Mouse (Mus musculus): ENCODE measurements at regions not wholly inside any gene's neighbourhood (a gene's known extent, or its start where the extent isn't known, plus 50 kb on each side); places are given as distances from the start of the nearest gene placed in this dataset.

DNA sequence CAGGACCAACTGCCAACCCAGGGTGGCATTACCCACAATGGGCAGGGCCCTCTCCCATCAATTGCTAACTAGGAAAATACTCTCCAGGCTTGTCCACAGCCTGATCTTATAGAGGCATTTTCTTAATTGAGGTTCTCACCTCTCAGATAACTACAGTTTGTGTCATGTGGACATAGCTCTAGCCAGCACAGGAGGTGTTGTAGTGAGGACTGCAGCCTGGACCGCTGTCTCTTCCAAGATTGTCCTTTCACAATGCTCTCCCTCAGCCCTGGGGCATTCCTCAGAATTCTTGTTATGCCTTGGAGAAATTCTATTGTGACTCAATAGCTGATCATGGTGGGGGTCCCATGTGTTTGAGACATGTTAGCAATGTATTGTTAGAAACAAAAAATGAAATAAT is 196.1 kb downstream of the Ktn1 start:
- TF ChIP-seq POLR2A (IDR thresholded peaks at IDR 0.05; ENCODE audit: insufficient read depth, low read length) (no peak), CTCF (IDR thresholded peaks at IDR 0.05; ENCODE audit: low read depth, low read length) (no peak)
